Mouse (Mus musculus) heart, postnatal 10 days (tissue): ENCODE results near the gene Tex45. TPM values are rescaled to one million over a fixed set of nuclear protein-coding genes. Genes with fewer than 3 reads are reported as not detected.
A peak's percentile ranks its signal among the peaks of the same experiment; 100 is the strongest.

Source experiments
- DNase-seq, 2 experiments: peaks; one replicate each; pipeline ENCODE4 v3.0.0; 2021
- intact Hi-C: fragments of 180-260 bp; cut with DNase I; formaldehyde crosslinking; loops from one replicate; pipeline ENCODE4 v1.15.1; 2025
- total RNA-seq, 2 experiments: library from RNA; stranded (reverse); gene quantifications; 2 replicates each; pipeline ENCODE4 v1.2.3; 2021

Tex45 gene
- total RNA-seq, 2 experiments from 2014 or later = 0.17 TPM; not detected in 1

DNA sequence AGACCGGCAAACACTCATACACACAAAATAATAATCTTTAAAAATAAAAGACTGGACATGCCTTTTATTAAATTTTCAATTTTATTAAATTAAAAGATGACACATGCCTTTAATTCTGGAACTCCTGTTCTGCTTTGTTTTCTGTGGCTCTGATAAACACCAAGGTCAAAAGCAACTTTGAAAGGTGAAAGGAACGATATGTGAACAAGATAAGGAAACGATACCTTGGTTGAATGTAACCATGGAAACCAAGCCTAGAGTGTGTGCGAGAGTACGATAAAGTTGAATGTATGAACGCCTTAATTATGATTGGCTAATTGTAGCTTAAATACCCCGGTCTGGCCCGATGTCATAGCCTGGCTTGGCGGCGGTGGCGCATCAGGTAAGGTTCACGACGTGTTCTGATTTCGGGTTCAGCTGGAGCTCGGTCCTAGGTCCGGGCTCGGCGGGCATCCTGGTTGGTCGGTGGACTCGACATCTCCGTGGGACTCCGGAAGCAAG lies 11.6 kb downstream of the Tex45 start:
- intact Hi-C loops = no loop called here
- DNase-seq = no peak

- intact Hi-C loops = no loop called here
- DNase-seq = no peak
These were observed 12.9 kb downstream of the Tex45 start for GRCm38 (mm10) chr8:3483546-3483945.

GRCm38 (mm10) chr8:3485192-3485591 lies 14.5 kb downstream of the Tex45 start:
- intact Hi-C loops = no loop called here
- no peak for DNase-seq

DNA sequence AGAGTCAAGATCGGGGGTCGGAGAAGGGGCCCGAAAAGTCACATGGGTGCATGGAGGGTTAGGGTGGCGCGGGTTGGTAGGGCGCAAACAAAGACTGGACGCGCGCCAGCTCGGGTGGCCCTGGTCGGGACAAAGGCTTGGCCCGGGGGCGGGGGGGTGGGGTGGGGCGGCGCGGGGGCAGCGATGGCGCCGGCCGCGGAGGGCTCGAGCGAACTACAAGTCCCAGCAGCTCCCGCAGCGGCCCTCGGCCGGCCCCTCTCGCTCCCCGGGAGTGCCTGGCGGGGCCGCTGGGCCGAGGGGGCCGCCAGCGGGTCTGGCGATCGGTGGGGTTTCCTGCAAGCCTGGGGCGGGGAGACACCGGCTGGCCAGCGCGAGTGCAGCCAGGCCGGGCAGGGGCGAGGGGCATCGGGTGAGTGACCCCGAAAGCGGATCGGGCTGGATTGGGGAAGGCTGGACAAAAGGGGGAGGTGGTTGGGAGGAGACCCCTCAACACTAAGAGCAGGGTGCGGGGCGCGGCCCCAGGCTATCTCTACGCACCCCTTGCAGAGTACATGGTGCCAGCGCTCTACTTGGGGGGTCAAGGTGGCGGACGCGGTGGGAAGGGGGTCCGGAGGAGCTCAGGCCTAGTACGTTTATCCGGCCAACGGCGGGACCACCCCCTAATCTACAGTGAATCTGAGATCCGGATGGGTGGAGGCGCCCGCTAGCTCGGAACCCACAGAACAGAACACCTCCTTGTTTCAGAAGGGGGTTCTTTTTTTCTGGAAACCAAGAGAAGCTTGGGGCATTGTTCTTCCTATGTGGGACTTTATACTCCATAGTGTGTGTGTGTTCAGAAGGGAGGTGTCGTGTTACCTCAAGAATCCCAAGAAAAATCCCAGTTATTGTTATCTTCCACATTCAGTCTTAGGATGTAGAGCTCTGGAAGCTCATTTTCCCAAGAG lies 22.5 kb downstream of the Tex45 start, which contains the start of gene Zfp358:
Gene Zfp358 (plus strand): TSS at position 238 of the 944 bp plus-strand sequence.
- intact Hi-C loops = loop anchor here (2.0 kb wide), 1 partner anchor 24 kb away; no protein-coding TSS in a partner anchor
- DNase-seq = peak; percentile 81 to 82

DNA sequence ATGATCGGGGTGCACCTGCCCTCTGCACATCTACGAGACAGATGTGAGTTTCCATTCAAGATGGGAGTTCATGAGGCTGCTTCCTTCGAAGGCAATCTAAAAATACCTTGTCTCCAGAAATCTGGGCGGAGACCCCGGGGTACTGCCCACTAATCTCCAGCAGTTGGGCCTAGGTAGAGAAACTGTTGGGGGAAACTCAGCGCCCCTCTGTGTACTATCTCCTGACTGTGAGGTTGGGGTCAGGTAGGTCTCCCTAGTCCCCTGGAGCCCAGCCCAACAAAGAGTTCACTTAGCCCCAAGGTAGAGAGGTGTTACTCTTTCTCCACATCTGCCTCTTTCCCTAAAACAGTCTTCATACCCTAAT lies 23.2 kb downstream of the Tex45 start:
- DNase-seq = no peak
- intact Hi-C loops = loop anchor here (2.0 kb wide), 1 partner anchor 25 kb away; no protein-coding TSS in a partner anchor

GRCm38 (mm10) chr8:3495578-3496427 lies 25.1 kb downstream of the Tex45 start:
- no peak for DNase-seq
- intact Hi-C loops = no loop called here

GRCm38 (mm10) chr8:3496428-3496748 lies 25.7 kb downstream of the Tex45 start:
- no peak for DNase-seq
- intact Hi-C loops = no loop called here

DNA sequence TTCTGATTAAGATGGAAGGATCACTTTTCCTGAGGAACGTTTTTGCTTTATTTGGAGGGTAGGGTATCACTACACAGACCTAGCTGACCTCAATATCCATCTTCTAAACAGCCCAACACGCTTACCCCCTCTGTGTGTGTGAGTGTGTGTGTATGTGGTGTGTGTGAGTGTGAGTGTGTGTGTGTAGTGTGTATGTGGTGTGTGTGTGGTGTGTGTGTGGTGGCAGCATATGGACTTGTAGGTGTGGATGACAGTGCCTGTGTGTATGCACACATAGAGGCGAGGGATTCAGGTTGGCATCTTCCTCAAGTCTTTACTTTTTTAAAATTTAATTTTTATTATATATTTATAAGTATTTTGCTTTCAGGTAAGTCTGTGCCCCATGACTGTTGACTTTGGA lies 27.9 kb downstream of the Tex45 start:
- intact Hi-C loops = no loop called here
- DNase-seq = no peak

DNA sequence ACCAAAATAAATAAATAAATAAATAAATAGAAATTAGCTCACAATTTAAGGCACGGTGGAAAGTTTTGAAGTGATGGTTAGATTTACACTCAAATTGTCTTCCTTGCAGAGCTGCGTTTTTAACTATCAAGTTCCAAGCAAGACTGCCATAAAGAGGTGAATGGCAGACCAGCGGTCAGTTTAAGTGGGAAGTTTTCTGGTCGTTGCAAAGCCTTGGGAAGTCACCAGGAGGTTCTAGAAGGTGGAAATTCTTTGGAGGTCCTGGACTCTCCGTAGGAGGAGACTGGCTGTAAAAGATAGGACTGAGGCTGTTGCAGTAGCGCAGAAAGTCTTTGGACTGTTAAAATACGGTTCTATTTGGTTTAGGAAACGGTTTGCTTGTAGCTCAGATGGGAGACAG lies 29.1 kb downstream of the Tex45 start:
- DNase-seq = no peak
- intact Hi-C loops = loop anchor here (10.0 kb wide), 1 partner anchor 665 kb away; the partner anchor contains the start of gene Evi5l

- peak; percentile 98 to 99 for DNase-seq
- intact Hi-C loops = loop anchor here (1.0 to 10.0 kb wide), 2 partner anchors 16 to 664 kb away; partner anchors contain the start of gene Evi5l
These were observed 29.8 kb downstream of the Tex45 start, which contains the start of gene Mcoln1 for GRCm38 (mm10) chr8:3500235-3501090. TSS of gene Mcoln1 (plus strand) at chr8:3500457.

- intact Hi-C loops = loop anchor here (10.0 kb wide), 1 partner anchor 663 kb away; the partner anchor contains the start of gene Evi5l
- no peak for DNase-seq
These were observed 31.6 kb downstream of the Tex45 start for GRCm38 (mm10) chr8:3502217-3502616.

- DNase-seq = no peak
- intact Hi-C loops = loop anchor here (10.0 kb wide), 1 partner anchor 657 kb away; the partner anchor contains the start of gene Evi5l
These were observed 37.5 kb downstream of the Tex45 start for GRCm38 (mm10) chr8:3507979-3508754.

DNA sequence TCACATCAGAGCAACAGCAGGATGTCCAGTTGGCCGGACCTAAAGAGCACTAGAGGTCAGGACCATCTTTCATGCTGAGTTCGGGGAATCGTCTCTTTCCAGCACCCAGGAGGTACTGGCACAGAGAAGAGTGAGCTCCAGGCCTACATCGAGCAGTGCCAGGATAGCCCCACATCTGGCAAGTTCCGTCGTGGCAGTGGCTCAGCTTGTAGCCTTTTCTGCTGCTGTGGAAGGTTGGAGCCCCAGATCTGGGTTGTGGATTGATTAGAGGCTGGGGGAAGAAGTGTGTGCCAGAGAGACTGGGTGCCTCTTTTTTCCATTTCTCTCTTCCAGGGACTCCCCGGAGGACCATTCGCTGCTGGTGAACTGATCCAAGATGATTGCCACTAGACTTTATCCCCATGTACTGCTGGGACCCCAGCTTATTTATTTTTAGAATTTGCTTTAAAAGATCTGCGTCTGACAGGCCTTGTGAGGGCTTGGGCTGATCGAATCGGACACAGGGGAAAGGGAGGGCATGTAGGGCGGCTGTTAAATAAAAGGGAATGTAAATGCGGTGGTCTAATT lies 44.1 kb downstream of the Tex45 start:
- intact Hi-C loops = loop anchor here (10.0 kb wide), 1 partner anchor 1100 kb away; the partner anchor contains the start of gene Zfp958
- no peak for DNase-seq

DNA sequence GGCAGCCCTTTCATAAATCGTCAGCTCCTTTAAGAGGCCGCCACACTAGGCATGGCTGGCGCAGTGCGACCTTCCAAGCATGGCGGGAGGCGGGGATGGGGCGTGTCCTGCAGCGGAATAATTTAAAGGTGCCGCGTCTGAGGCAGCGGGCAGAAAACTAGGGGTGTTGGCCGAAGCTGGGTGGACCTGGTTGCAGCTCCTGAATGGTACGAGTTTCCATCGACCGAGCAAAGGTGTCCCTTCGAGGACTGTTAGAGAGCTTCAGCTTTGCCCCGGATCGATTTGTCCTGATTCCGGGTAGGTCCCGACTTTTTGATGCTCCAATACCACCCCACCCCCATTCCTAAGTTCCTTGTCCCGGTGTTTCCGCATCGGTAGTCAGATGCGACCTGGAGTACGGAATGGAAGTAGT lies 44.6 kb downstream of the Tex45 start, which contains the start of gene Pnpla6:
Gene Pnpla6 (plus strand): TSS at position 125 of the 412 bp plus-strand sequence.
- peak; percentile 92 for DNase-seq
- intact Hi-C loops = loop anchor here (10.0 kb wide), 1 partner anchor 1100 kb away; the partner anchor contains the start of gene Zfp958

DNA sequence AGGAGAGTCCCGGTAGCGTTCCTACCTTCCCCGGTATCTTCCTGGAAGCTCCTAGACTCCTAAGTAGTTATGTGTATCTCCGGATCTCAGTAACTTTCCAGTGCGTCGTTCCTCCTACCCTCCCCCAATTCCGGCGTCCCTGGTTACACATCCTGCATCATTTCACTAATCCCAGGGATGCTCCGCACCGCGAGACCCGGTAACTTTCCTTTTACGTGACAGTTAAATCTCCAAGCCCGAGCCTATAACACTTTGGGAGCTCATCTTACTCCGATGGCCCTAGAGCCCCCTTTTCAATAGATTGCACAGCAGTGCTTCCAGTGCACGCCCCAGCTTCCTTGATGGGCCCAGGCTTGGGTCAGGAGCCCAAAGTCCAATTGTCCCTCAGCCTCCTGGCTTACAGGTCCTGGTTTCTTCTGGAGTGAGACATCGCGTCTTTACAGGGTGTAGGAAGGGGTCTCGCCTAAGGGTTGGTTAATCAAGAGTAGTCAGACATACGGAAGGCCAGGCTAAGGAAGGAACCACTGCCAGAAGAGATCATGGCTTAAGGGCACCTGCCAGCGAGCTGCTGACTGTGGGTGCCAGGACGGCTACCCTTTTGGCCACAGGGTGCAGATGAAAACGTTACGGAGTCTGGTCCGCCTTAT lies 45.2 kb downstream of the Tex45 start:
- intact Hi-C loops = loop anchor here (1.0 to 10.0 kb wide), 4 partner anchors 15 to 1099 kb away; partner anchors contain the start of genes Pet100, Pex11g, Xab2 and Zfp958
- DNase-seq = peak; percentile 46 to 72

DNA sequence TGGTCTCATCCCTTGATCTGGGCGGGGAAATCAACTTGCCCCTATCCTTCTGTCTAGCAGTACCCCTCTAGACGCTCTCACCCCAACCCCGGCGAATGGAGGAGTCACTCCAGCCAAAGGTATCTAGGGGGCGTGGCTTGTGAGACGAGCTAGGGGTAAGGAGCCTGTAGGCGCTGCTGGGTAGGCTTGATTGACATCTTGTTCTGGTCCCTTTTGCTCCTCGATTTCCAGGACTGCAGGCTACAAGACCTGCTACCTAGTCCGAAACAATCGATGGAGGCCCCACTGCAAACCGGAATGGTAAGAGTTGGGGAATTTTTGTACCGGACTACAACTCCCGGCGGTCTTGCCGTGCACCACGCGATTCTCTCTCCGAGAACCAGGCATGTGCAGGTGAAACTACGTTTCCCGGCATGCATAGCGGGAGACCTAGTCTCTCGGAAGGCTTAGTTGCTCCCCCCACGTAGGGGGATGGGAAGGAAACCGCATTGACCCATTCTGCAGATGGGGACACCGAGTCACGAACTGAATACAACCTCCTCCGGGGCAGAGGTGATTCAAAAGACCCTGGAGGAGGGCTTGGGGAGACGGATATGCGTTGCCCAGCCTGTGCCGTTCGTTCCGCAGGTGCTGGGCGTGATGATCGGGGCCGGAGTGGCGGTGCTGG lies 45.9 kb downstream of the Tex45 start:
- DNase-seq = peak; percentile 95 to 96
- intact Hi-C loops = loop anchor here (1.0 to 10.0 kb wide), 4 partner anchors 15 to 1098 kb away; partner anchors contain the start of genes Pet100, Pex11g, Xab2 and Zfp958

DNA sequence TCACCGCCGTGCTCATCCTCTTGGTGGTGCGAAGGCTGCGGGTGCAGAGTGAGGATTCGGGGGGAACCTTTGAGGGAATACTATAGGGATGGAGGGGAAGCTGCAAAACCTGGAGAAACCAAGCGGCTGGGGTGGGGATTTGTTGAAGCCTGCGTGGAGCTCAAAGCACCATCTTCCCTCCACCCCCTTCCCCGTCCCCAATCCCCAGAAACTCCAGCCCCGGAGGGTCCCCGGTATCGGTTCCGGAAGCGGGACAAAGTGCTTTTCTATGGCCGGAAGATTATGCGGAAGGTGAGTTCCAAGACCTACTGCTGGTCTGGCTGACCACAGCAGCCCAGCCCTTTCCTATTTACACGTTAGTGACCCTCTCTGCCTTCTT lies 46.4 kb downstream of the Tex45 start:
- DNase-seq = peak in 1 of 2 experiments; percentile 30
- intact Hi-C loops = loop anchor here (10.0 kb wide), 1 partner anchor 1098 kb away; the partner anchor contains the start of gene Zfp958
